Mouse (Mus musculus): ENCODE measurements around the gene Gng5. TPM values are rescaled to one million over a fixed set of nuclear protein-coding genes. Genes with fewer than 3 reads are reported as not detected.

The Gng5 gene
- polyA plus RNA-seq (2015; fragmentation: Nextera tagmentation; extraction: Ambion mirVana): 289 and 293 TPM in 2 replicates

- ATAC-seq (replicated peaks): peak; percentile 89
- H3K4me1 ChIP-seq: peaks cover 14% of the 10 kb centered on the region
- H3K4me2 ChIP-seq: peak within 1 kb of the TSS; percentile 75
Observed at GRCm38 (mm10) chr3:146499431-146500002, at the start of gene Gng5, which contains the start of gene Spata1. Gng5 (plus strand) TSS chr3:146499807. Spata1 (minus strand) TSS chr3:146499753.

DNA sequence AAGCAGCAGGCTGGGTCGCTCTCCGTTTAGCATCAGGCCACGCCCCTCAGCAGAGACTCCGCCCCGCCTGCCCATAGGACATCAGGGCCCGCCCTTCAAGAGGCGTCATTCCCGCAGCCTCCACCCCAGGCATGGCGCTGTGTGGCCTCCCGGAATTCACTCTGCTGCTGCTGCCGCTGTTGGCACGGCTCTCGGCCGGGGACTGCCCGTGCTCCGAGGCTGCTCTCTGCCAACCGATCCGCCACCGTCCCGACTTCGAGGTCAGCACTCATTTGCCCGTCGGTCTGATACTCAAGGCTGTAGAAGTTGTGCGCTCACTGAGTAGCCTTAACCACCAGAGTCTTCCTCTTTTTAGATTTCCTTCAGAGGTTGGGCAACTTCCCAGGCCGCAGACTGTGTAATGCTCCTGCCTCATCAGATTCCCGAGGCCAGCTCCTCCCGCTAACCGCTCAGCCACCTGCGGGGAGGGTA is 49.2 kb upstream of the Gng5 start:
- peak overlapping the region; percentile 65 for H3K4me2 ChIP-seq
- H3K4me3 ChIP-seq: peak overlapping the region; percentile 47
- peak overlapping the region; percentile 32 for H3K9ac ChIP-seq
- under 1% methylated on average over 29 of the region's 29 CpGs for WGBS
- H3K27me3 ChIP-seq (replicated peaks): no peaks in the 10 kb centered on the region
- peak overlapping the region; percentile 59 for H3K27ac ChIP-seq
- no peaks in the 10 kb centered on the region for H3K9me3 ChIP-seq
- ATAC-seq (replicated peaks): peak; percentile 99
- peaks cover 10% of the 10 kb centered on the region; the same call in 1 of the 2 replicates for H3K4me1 ChIP-seq
- no peaks in the 10 kb centered on the region for H3K36me3 ChIP-seq (replicated peaks)

More at GRCm38 (mm10) chr3:146499431-146500002, at the start of gene Gng5, which contains the start of gene Spata1:
- peak within 1 kb of the TSS; percentile 82 for H3K4me3 ChIP-seq
- H3K27me3 ChIP-seq (replicated peaks): no peaks in the 10 kb centered on the region
- H3K9ac ChIP-seq: peak within 1 kb of the TSS; percentile 69
- peak within 1 kb of the TSS; percentile 74 for H3K27ac ChIP-seq
- under 1% methylated on average over 44 of the region's 88 CpGs for WGBS
- H3K36me3 ChIP-seq (replicated peaks): no peaks in the 10 kb centered on the region
- H3K9me3 ChIP-seq: no peaks in the 10 kb centered on the region

GRCm38 (mm10) chr3:146451375-146451774 is 48.2 kb upstream of the Gng5 start:
- ATAC-seq (replicated peaks): no peak
- Histone ChIP-seq H3K36me3 (replicated peaks) (no peaks in the 10 kb centered on the region), H3K4me2 (no peak overlapping the region), H3K4me3 (no peak overlapping the region), H3K9me3 (no peaks in the 10 kb centered on the region), H3K27ac (no peak overlapping the region), H3K27me3 (replicated peaks) (no peaks in the 10 kb centered on the region), H3K9ac (no peak overlapping the region), H3K4me1 (peaks cover 10% of the 10 kb centered on the region; the same call in 1 of the 2 replicates)
- WGBS: 63% methylated on average over 5 of the region's 5 CpGs

- Histone ChIP-seq H3K4me2 (no peak overlapping the region), H3K27ac (no peak overlapping the region), H3K4me1 (no peaks in the 10 kb centered on the region), H3K27me3 (replicated peaks) (no peaks in the 10 kb centered on the region), H3K36me3 (replicated peaks) (no peaks in the 10 kb centered on the region), H3K9me3 (no peaks in the 10 kb centered on the region), H3K4me3 (no peak overlapping the region), H3K9ac (no peak overlapping the region)
- ATAC-seq (replicated peaks): no peak
- 66% methylated on average over 2 of the region's 2 CpGs for WGBS
Observed at GRCm38 (mm10) chr3:146462939-146463338, 36.7 kb upstream of the Gng5 start.

- Histone ChIP-seq H3K27ac (no peak overlapping the region), H3K9me3 (no peaks in the 10 kb centered on the region), H3K4me2 (no peak overlapping the region), H3K27me3 (replicated peaks) (no peaks in the 10 kb centered on the region), H3K4me1 (no peaks in the 10 kb centered on the region), H3K4me3 (no peak overlapping the region), H3K36me3 (replicated peaks) (no peaks in the 10 kb centered on the region), H3K9ac (no peak overlapping the region)
- WGBS: 90% methylated on average over 2 of the region's 2 CpGs
- no peak for ATAC-seq (replicated peaks)
Observed at GRCm38 (mm10) chr3:146469226-146469625, 30.4 kb upstream of the Gng5 start.

GRCm38 (mm10) chr3:146472657-146473056 is 26.9 kb upstream of the Gng5 start:
- Histone ChIP-seq H3K9me3 (no peaks in the 10 kb centered on the region), H3K36me3 (replicated peaks) (no peaks in the 10 kb centered on the region), H3K27ac (no peak overlapping the region), H3K4me3 (no peak overlapping the region), H3K27me3 (replicated peaks) (no peaks in the 10 kb centered on the region), H3K4me2 (no peak overlapping the region), H3K9ac (no peak overlapping the region), H3K4me1 (no peaks in the 10 kb centered on the region)
- WGBS: 63% methylated on average over 4 of the region's 4 CpGs
- ATAC-seq (replicated peaks): no peak

DNA sequence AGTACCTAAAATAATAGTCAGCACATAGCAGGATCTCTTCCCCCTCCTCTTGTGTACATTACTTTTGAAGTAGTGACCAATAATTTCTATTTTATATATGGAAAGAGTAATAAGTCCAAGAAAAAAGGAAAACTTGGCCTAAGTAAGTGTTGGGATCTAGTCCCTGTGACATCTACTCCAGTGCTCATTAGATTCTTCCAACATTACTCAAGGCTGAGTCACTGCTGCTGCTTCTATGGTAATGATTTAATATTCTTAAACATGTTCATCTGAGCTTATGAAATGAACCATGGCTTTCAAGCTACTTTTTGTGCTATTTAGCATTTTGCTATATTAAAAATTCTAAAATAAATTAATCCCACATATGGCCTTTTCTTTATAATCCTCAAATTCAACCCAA is 25.9 kb upstream of the Gng5 start:
- H3K4me1 ChIP-seq: no peaks in the 10 kb centered on the region
- no peak for ATAC-seq (replicated peaks)
- no peak overlapping the region for H3K4me3 ChIP-seq

GRCm38 (mm10) chr3:146474428-146474827 is 25.2 kb upstream of the Gng5 start:
- Histone ChIP-seq H3K4me1 (no peaks in the 10 kb centered on the region), H3K36me3 (replicated peaks) (no peaks in the 10 kb centered on the region), H3K27ac (no peak overlapping the region), H3K27me3 (replicated peaks) (no peaks in the 10 kb centered on the region), H3K4me3 (no peak overlapping the region), H3K4me2 (no peak overlapping the region), H3K9ac (no peak overlapping the region), H3K9me3 (no peaks in the 10 kb centered on the region)
- 87% methylated on average over 3 of the region's 3 CpGs for WGBS
- ATAC-seq (replicated peaks): no peak

More for the DNA sequence above, 25.9 kb upstream of the Gng5 start:
- Histone ChIP-seq H3K27ac (no peak overlapping the region), H3K4me2 (no peak overlapping the region), H3K9ac (no peak overlapping the region), H3K36me3 (replicated peaks) (no peaks in the 10 kb centered on the region), H3K9me3 (no peaks in the 10 kb centered on the region), H3K27me3 (replicated peaks) (no peaks in the 10 kb centered on the region)

DNA sequence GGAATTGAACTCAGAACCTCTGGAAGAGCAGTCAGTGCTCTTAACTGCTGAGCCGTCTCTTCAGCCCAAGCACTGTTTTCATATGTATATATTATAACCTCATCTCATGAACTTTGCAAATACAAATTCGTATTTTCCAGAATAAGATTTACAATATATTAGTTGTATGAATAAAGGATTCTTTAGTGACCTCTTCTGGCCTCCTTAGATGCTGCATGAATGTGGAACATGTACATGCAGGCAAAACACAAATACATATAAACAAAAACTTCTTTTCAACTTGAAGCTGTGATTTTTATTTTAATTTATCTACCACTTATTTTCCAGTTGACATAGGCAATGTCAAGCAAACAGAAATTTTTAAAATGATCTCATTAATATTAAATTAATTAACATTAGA is 17.6 kb upstream of the Gng5 start:
- no peaks in the 10 kb centered on the region for H3K4me1 ChIP-seq
- no peak for ATAC-seq (replicated peaks)
- H3K4me2 ChIP-seq: no peak overlapping the region
- H3K4me3 ChIP-seq: no peak overlapping the region
- H3K27ac ChIP-seq: no peak overlapping the region
- 82% methylated on average over 2 of the region's 2 CpGs for WGBS
- H3K9ac ChIP-seq: no peak overlapping the region
- H3K27me3 ChIP-seq (replicated peaks): no peaks in the 10 kb centered on the region
- H3K9me3 ChIP-seq: no peaks in the 10 kb centered on the region
- H3K36me3 ChIP-seq (replicated peaks): no peaks in the 10 kb centered on the region

DNA sequence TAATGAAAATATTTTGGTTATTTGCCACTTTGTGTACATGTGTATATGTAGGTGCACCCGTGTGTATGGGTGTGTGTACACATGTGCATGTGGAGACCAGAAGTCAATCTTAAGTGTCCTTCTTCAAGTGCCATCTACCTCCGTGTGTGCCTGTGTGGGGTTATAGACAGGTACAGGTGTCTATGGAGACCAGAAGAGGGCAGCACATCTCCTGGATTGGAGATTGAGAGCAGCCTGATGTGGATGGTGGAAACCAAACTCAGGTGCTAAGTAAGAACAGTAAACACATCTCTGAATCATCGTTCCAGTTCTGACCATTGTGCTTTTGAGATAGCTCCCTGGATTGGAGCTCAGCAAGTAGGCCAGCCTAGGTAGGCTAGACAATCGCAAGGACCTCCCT is 13.1 kb upstream of the Gng5 start:
- Histone ChIP-seq H3K4me1 (no peaks in the 10 kb centered on the region), H3K9ac (no peak overlapping the region), H3K4me2 (no peak overlapping the region), H3K27me3 (replicated peaks) (no peaks in the 10 kb centered on the region), H3K27ac (no peak overlapping the region), H3K36me3 (replicated peaks) (no peaks in the 10 kb centered on the region), H3K9me3 (no peaks in the 10 kb centered on the region), H3K4me3 (no peak overlapping the region)
- WGBS: 84% methylated on average over 4 of the region's 4 CpGs
- no peak for ATAC-seq (replicated peaks)

- Histone ChIP-seq H3K27ac (no peak overlapping the region), H3K4me2 (no peak overlapping the region), H3K27me3 (replicated peaks) (no peaks in the 10 kb centered on the region), H3K9me3 (no peaks in the 10 kb centered on the region), H3K4me3 (no peak overlapping the region), H3K36me3 (replicated peaks) (no peaks in the 10 kb centered on the region), H3K4me1 (no peaks in the 10 kb centered on the region), H3K9ac (no peak overlapping the region)
- 26% methylated on average over 8 of the region's 8 CpGs for WGBS
- no peak for ATAC-seq (replicated peaks)
Observed at GRCm38 (mm10) chr3:146494941-146495340, 4.7 kb upstream of the Gng5 start.

GRCm38 (mm10) chr3:146498989-146499388 is 618 bp upstream of the Gng5 start:
- peak; percentile 2; the same call in 1 of the 2 replicates for ATAC-seq (replicated peaks)
- Histone ChIP-seq H3K27ac (peak overlapping the region; percentile 54), H3K4me3 (peak overlapping the region; percentile 82), H3K9me3 (no peaks in the 10 kb centered on the region), H3K9ac (peak overlapping the region; percentile 69), H3K4me1 (peaks cover 14% of the 10 kb centered on the region), H3K27me3 (replicated peaks) (no peaks in the 10 kb centered on the region), H3K4me2 (peak overlapping the region; percentile 75), H3K36me3 (replicated peaks) (no peaks in the 10 kb centered on the region)
- WGBS: 4% methylated on average over 13 of the region's 13 CpGs
